Mouse (Mus musculus): ENCODE data around the gene Tmem184b.

GRCm38 (mm10) chr15:79438816-79439215 lies 35.4 kb upstream of the Tmem184b start:
- TF ChIP-seq POLR2A (IDR thresholded peaks at IDR 0.05; ENCODE audit: insufficient read length, low read depth), result no peak
- no peak for TF ChIP-seq USF1 (IDR thresholded peaks at IDR 0.05; ENCODE audit: low read depth)
- TF ChIP-seq MYOG (IDR thresholded peaks at IDR 0.05; ENCODE audit: control insufficient read depth in 1 of 3, insufficient read depth in 1 of 3, insufficient read length in 2 of 3, low read depth in 2 of 3), result no peak
- TF ChIP-seq REST (IDR thresholded peaks at IDR 0.05; ENCODE audit: insufficient read depth, insufficient read length), result no peak
- no peak for TF ChIP-seq CEBPB (IDR thresholded peaks at IDR 0.05; ENCODE audit: insufficient read depth, poor library complexity, severe bottlenecking)
- no peak for TF ChIP-seq SRF (IDR thresholded peaks at IDR 0.05; ENCODE audit: control insufficient read depth, insufficient read length, low read depth)

Data from myocyte (in vitro differentiated cells).